Mouse (Mus musculus) hindbrain, embryonic 11.5 days (tissue): Measurements from ENCODE around the gene Med27. TPM values are rescaled to one million over a fixed set of nuclear protein-coding genes. Genes with fewer than 3 reads are reported as not detected.
A peak's percentile ranks its signal among the peaks of the same experiment; 100 is the strongest.

ENCODE experiments used
- ATAC-seq: fragments of 200-750 bp; cut with Nextera tagmentation; 2 replicates; pipeline ENCODE4 v1.8.0; 2017; ENCODE audit warnings: mild to moderate bottlenecking, moderate TSS enrichment, moderate library complexity; ENCODE audit not compliant: low FRiP score
- DNase-seq: peaks from one replicate; pipeline ENCODE4 v3.0.0-alpha.2; 2015; ENCODE audit warnings: low spot score
- H3K27ac ChIP-seq: fragments of 300-500 bp; sonication (generic); 2 replicates; pipeline ENCODE4 v1.5.1; 2014; ENCODE audit warnings: mild to moderate bottlenecking, low read depth, low read length
- H3K27me3 ChIP-seq: fragments of 300-500 bp; sonication (generic); 2 replicates; pipeline ENCODE4 v1.6.1; 2014; ENCODE audit warnings: mild to moderate bottlenecking, low read length, moderate library complexity, mixed read lengths; ENCODE audit not compliant: control insufficient read depth, insufficient read depth
- H3K36me3 ChIP-seq: fragments of 300-500 bp; sonication (generic); 2 replicates; pipeline ENCODE4 v1.6.1; 2014; ENCODE audit warnings: mild to moderate bottlenecking, low read length, moderate library complexity, mixed read lengths; ENCODE audit not compliant: control insufficient read depth, insufficient read depth
- H3K4me1 ChIP-seq: fragments of 300-500 bp; sonication (generic); replicated peaks from 2 replicates; pipeline ENCODE4 v1.6.1; 2014; ENCODE audit warnings: low read length, mixed read lengths; ENCODE audit not compliant: control insufficient read depth, insufficient read depth
- H3K4me2 ChIP-seq: fragments of 300-500 bp; sonication (generic); replicated peaks from 2 replicates; pipeline ENCODE4 v1.6.1; 2014; ENCODE audit warnings: mild to moderate bottlenecking, low read depth, low read length
- H3K4me3 ChIP-seq: fragments of 300-500 bp; sonication (generic); 2 replicates; pipeline ENCODE4 v1.5.1; 2014; ENCODE audit warnings: low read depth, low read length
- H3K9ac ChIP-seq: fragments of 300-500 bp; sonication (generic); 2 replicates; pipeline ENCODE4 v1.6.1; 2014; ENCODE audit warnings: low read depth, low read length
- H3K9me3 ChIP-seq: fragments of 300-500 bp; sonication (generic); 2 replicates; pipeline ENCODE4 v1.6.1; 2016; ENCODE audit warnings: low read length; ENCODE audit not compliant: control insufficient read depth
- WGBS: fragments of 180-500 bp; shearing (Covaris S2); extraction: QIAGEN DNeasy Blood & Tissue Kit; methylation state at CpG from one replicate; pipeline ENCODE4 v1.1.7; 2014; 5-methylcytosine and 5-hydroxymethylcytosine counted together
- polyA plus RNA-seq: library from polyadenylated mRNA; unstranded; fragments of >200 nt; fragmentation: Nextera tagmentation; extraction: Ambion mirVana; gene quantifications from 2 replicates; pipeline ENCODE4 v1.2.1, GENCODE M21; 2014

Gene Med27
- polyA plus RNA-seq, 1 experiment from 2014 or later = 74.6 TPM

GRCm38 (mm10) chr2:29463039-29463585, 116.5 kb downstream of the Med27 start:
- Histone ChIP-seq H3K27me3 (no peaks in the 10 kb centered on the region), H3K4me3 (no peak overlapping the region), H3K36me3 (no peaks in the 10 kb centered on the region), H3K9me3 (no peaks in the 10 kb centered on the region), H3K27ac (no peak overlapping the region), H3K4me2 (no peak overlapping the region), H3K4me1 (no peaks in the 10 kb centered on the region), H3K9ac (no peak overlapping the region)
- DNase-seq = no peak
- ATAC-seq = no peak
- WGBS = 90% methylated on average over 6 of the region's 6 CpGs

- Histone ChIP-seq H3K4me1 (no peaks in the 10 kb centered on the region), H3K4me3 (no peak overlapping the region), H3K4me2 (no peak overlapping the region), H3K36me3 (no peaks in the 10 kb centered on the region), H3K9ac (no peak overlapping the region), H3K27me3 (no peaks in the 10 kb centered on the region), H3K9me3 (no peaks in the 10 kb centered on the region), H3K27ac (no peak overlapping the region)
- ATAC-seq (no peak), DNase-seq (no peak)
- 85% methylated on average over 9 of the region's 9 CpGs for WGBS
Measured at GRCm38 (mm10) chr2:29464851-29465648, 118.4 kb downstream of the Med27 start.

- DNase-seq (no peak), ATAC-seq (no peak)
- H3K4me1 ChIP-seq = no peaks in the 10 kb centered on the region
- no peak overlapping the region for H3K4me2 ChIP-seq
- no peak overlapping the region for H3K4me3 ChIP-seq
- WGBS = 68% methylated on average over 3 of the region's 3 CpGs
- H3K9ac ChIP-seq = no peak overlapping the region
- no peak overlapping the region for H3K27ac ChIP-seq
- H3K36me3 ChIP-seq = no peaks in the 10 kb centered on the region
- H3K9me3 ChIP-seq = no peaks in the 10 kb centered on the region
- no peaks in the 10 kb centered on the region for H3K27me3 ChIP-seq
Measured at GRCm38 (mm10) chr2:29465649-29466137, 119.1 kb downstream of the Med27 start.

DNA sequence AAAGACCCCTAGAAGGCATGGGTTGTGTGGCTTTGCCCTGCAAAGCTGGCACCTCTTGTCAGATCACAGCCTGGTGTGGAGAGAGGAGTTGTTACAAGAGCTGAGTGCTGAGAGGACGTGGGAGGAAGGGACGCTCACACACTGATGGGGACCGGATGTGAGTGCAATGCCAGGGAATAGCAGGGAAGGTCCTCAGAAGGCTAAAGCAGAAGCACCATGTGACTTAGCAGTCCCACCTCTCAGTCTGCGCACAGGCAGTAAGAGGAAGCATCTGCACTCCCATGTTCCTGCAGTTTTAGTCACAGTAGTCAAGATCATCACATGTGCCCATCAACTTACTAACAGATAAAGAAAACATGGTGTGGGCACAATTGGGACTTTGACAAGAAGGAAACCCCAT, 119.8 kb downstream of the Med27 start:
- WGBS = 75% methylated on average over 4 of the region's 4 CpGs
- Histone ChIP-seq H3K4me2 (no peak overlapping the region), H3K9me3 (no peaks in the 10 kb centered on the region), H3K36me3 (no peaks in the 10 kb centered on the region), H3K9ac (no peak overlapping the region), H3K27me3 (no peaks in the 10 kb centered on the region), H3K27ac (no peak overlapping the region), H3K4me3 (no peak overlapping the region), H3K4me1 (no peaks in the 10 kb centered on the region)
- no peak for DNase-seq
- ATAC-seq = no peak

DNA sequence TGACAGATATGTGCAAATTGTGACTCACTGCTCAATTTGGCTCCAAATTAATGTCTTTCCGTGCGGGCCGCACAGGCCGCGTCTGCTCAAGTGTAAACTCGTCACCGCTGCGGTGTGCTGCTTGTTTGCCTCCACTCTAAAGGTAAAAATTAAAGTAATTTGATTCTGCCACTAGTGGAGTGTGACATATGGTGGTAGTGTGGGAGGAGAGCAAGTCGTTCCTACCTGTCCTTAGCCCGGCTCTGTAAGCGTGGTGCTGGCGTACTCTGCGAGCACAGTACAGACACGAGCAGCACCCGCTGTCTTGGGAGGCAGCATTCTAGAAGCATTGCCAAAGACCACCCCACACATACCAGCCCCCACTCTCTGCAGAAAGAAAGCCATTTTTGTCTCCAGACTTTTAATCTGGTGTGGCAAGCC, 121.9 kb downstream of the Med27 start:
- Histone ChIP-seq H3K9ac (no peak overlapping the region), H3K27ac (no peak overlapping the region), H3K4me2 (no peak overlapping the region), H3K27me3 (no peaks in the 10 kb centered on the region), H3K9me3 (no peaks in the 10 kb centered on the region), H3K36me3 (no peaks in the 10 kb centered on the region), H3K4me3 (no peak overlapping the region), H3K4me1 (no peaks in the 10 kb centered on the region)
- DNase-seq = no peak
- WGBS = 82% methylated on average over 15 of the region's 15 CpGs
- ATAC-seq = no peak

DNA sequence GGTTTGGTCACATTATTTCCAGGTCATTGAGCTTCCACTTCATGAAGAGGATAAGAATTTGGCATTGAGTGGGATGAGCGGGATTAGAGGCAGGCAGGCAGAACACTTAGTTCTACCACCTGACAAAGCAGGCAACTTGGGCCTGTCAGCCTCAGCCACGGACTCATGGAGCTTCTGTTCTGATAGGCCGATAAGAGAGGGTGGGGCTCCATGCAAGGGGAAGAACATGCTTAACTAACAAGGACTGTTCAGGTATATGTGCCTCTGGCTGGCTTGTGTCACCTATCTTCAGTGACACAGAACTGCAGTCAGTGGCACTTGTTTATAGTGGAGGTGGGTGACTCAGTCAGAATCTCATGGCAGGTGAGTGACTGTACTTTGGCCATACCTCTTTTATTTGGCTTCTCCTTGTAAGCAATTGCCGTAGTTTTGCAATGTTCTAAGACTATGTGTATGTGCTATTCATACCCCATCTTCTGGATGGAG, 126.4 kb downstream of the Med27 start:
- H3K4me2 ChIP-seq = no peak overlapping the region
- no peak overlapping the region for H3K4me3 ChIP-seq
- H3K4me1 ChIP-seq = no peaks in the 10 kb centered on the region
- no peak overlapping the region for H3K9ac ChIP-seq
- H3K36me3 ChIP-seq = no peaks in the 10 kb centered on the region
- no peak overlapping the region for H3K27ac ChIP-seq
- no peaks in the 10 kb centered on the region for H3K27me3 ChIP-seq
- DNase-seq (no peak), ATAC-seq (no peak)
- 85% methylated on average over 4 of the region's 4 CpGs for WGBS
- H3K9me3 ChIP-seq = no peaks in the 10 kb centered on the region

GRCm38 (mm10) chr2:29473907-29474306, 127.3 kb downstream of the Med27 start:
- H3K27me3 ChIP-seq = no peaks in the 10 kb centered on the region
- ATAC-seq = no peak; the same call in 1 of the 2 replicates
- WGBS = 44% methylated on average over 2 of the region's 2 CpGs

DNA sequence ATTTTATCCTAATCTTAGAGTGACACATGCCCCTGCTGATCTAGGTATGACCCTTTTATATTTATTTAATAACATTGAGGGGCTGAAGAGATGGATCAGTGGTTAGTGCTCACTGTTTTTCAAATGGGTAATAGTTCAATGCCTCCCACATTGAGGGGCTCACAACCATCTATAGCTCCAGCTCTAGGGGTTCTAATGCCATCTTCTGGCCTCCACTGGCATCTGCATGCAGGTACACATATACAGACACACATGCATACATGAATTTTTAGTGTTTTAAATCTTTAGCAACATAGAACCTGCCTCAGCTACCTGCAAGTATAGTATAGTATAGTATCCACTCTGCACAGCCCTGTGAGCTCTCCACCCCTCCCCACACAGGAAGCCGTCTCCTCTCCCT, 130.1 kb downstream of the Med27 start:
- Histone ChIP-seq H3K36me3 (no peaks in the 10 kb centered on the region), H3K9me3 (no peaks in the 10 kb centered on the region), H3K27ac (no peak overlapping the region), H3K4me2 (no peak overlapping the region), H3K4me1 (no peaks in the 10 kb centered on the region), H3K4me3 (no peak overlapping the region), H3K9ac (no peak overlapping the region), H3K27me3 (no peaks in the 10 kb centered on the region)
- WGBS = 90% methylated on average over 1 of the region's 1 CpGs
- DNase-seq = no peak
- no peak for ATAC-seq

More at GRCm38 (mm10) chr2:29473907-29474306, 127.3 kb downstream of the Med27 start:
- no peak overlapping the region for H3K4me2 ChIP-seq
- H3K36me3 ChIP-seq = no peaks in the 10 kb centered on the region
- no peak overlapping the region for H3K9ac ChIP-seq
- H3K9me3 ChIP-seq = no peaks in the 10 kb centered on the region
- H3K4me3 ChIP-seq = no peak overlapping the region
- no peak overlapping the region for H3K27ac ChIP-seq
- peak; percentile 39 for DNase-seq
- no peaks in the 10 kb centered on the region for H3K4me1 ChIP-seq

DNA sequence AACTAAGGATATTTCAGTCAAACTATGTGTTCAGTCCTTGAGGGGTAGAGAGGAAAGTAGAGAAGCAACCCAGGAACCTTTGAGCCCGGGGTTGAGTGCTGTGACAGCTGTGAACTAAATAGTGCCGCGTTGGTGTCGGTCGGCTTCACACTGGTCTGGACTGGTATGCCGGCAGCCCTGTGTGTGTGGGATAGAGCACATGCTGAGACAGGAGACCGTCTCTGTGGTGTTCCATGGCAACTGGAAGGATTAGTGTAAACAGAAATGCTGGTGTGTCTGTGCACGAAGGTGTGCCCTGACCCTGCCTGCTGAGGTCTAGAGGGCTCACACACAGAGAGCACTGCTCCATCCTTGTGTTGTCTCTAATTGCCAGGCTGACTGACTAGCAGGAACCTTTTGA, 135.2 kb downstream of the Med27 start:
- Histone ChIP-seq H3K4me3 (no peak overlapping the region), H3K4me2 (no peak overlapping the region), H3K9ac (no peak overlapping the region), H3K9me3 (no peaks in the 10 kb centered on the region), H3K4me1 (peaks cover 10% of the 10 kb centered on the region), H3K27ac (no peak overlapping the region), H3K36me3 (no peaks in the 10 kb centered on the region), H3K27me3 (no peaks in the 10 kb centered on the region)
- WGBS = 32% methylated on average over 8 of the region's 8 CpGs
- DNase-seq (peak; percentile 33), ATAC-seq (no peak)
